Mouse (Mus musculus): ENCODE data around the gene Six1. TPM values are rescaled to one million over a fixed set of nuclear protein-coding genes. Genes with fewer than 3 reads are reported as not detected.
"Not testable (repeated sequence)": the region's sequence is repeated elsewhere in the genome, so short reads cannot be mapped to it uniquely, and the experiment has no call there.

Six1 gene
- polyA plus RNA-seq, 1 experiment from 2014 or later, result 0.45 TPM

GRCm38 (mm10) chr12:73081828-73082227 is 28.1 kb upstream of the Six1 start:
- ATAC-seq (ENCODE audit: insufficient number of reproducible peaks, low FRiP score); H3K27me3 ChIP-seq (replicated peaks); H3K36me3 ChIP-seq; H3K4me3 ChIP-seq; H3K9ac ChIP-seq; H3K9me3 ChIP-seq (replicated peaks); H3K4me1 ChIP-seq (replicated peaks); H3K4me2 ChIP-seq; H3K27ac ChIP-seq (ENCODE audit: poor library complexity, severe bottlenecking): not testable (repeated sequence)
- 89% methylated on average over 4 of the region's 4 CpGs for WGBS

GRCm38 (mm10) chr12:73060805-73061410 is 7.2 kb upstream of the Six1 start:
- no peak for ATAC-seq (ENCODE audit: insufficient number of reproducible peaks, low FRiP score)
- Histone ChIP-seq H3K4me2 (no peak overlapping the region), H3K36me3 (no peaks in the 10 kb centered on the region), H3K9me3 (replicated peaks) (no peaks in the 10 kb centered on the region), H3K4me1 (replicated peaks) (no peaks in the 10 kb centered on the region), H3K27me3 (replicated peaks) (no peaks in the 10 kb centered on the region; the same call in 1 of the 2 replicates), H3K9ac (no peak overlapping the region), H3K27ac (ENCODE audit: poor library complexity, severe bottlenecking) (no peak overlapping the region), H3K4me3 (no peak overlapping the region)
- WGBS, result 53% methylated on average over 9 of the region's 9 CpGs

DNA sequence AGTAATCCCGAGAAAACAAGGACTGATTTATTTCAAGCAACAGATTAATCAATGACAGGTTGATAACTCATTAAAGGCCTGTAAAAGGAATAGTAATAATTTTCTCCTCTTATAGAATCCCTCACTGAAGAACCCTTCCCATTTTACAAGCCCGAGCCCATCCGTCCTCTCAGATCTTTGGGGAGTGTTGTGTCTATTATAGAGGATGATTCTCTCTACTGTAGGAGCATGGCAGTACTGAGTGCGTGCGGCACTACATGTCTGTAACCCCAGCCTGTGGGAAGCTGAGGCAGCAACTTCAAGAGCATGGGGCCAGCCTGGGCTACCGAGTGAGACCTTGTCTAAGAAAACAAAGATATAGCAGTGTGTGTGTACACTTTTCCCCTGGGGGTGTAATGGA is 3.8 kb upstream of the Six1 start:
- Histone ChIP-seq H3K9ac (no peak overlapping the region), H3K27me3 (replicated peaks) (peaks cover 12% of the 10 kb centered on the region)

DNA sequence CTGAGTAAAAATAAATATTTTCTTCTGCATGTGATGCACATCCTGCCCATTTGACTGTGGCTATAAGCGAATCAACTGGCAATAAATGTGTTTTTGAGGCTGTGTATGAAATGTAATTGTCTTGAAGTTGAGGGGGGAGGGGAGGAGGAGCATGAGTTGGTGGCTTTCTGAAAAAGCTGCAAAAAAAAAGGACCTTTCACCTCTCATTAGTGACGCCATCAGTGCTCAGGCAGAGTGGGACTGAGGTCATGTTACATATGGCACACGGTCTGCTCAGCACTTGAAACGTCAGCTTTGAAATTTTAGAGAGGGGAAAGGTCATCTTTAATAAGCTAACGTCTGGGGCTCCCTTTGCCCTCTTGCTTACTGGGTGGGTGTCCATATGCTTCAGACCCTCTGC is 1.8 kb upstream of the Six1 start:
- no peaks in the 10 kb centered on the region for H3K36me3 ChIP-seq
- no peaks in the 10 kb centered on the region for H3K9me3 ChIP-seq (replicated peaks)
- H3K4me1 ChIP-seq (replicated peaks), result peaks cover 16% of the 10 kb centered on the region
- no peak overlapping the region for H3K9ac ChIP-seq
- 20% methylated on average over 5 of the region's 5 CpGs for WGBS
- no peak for ATAC-seq (ENCODE audit: insufficient number of reproducible peaks, low FRiP score)
- peaks cover 28% of the 10 kb centered on the region for H3K27me3 ChIP-seq (replicated peaks)
- H3K4me2 ChIP-seq, result no peak overlapping the region
- no peak overlapping the region for H3K27ac ChIP-seq (ENCODE audit: poor library complexity, severe bottlenecking)
- H3K4me3 ChIP-seq, result no peak overlapping the region

More for the DNA sequence above, 3.8 kb upstream of the Six1 start:
- WGBS, result 74% methylated on average over 6 of the region's 6 CpGs
- Histone ChIP-seq H3K27ac (ENCODE audit: poor library complexity, severe bottlenecking) (no peak overlapping the region), H3K9me3 (replicated peaks) (no peaks in the 10 kb centered on the region), H3K4me2 (no peak overlapping the region), H3K36me3 (no peaks in the 10 kb centered on the region), H3K4me3 (no peak overlapping the region), H3K4me1 (replicated peaks) (peaks cover 11% of the 10 kb centered on the region)
- no peak for ATAC-seq (ENCODE audit: insufficient number of reproducible peaks, low FRiP score)

- Histone ChIP-seq H3K4me2 (peak overlapping the region; percentile 92), H3K36me3 (no peaks in the 10 kb centered on the region), H3K9me3 (replicated peaks) (no peaks in the 10 kb centered on the region), H3K9ac (no peak overlapping the region; the same call in 1 of the 2 replicates), H3K4me3 (peak overlapping the region; percentile 63), H3K27ac (ENCODE audit: poor library complexity, severe bottlenecking) (no peak overlapping the region), H3K27me3 (replicated peaks) (peaks cover 35% of the 10 kb centered on the region), H3K4me1 (replicated peaks) (peaks cover 16% of the 10 kb centered on the region)
- 24% methylated on average over 15 of the region's 15 CpGs for WGBS
- ATAC-seq (ENCODE audit: insufficient number of reproducible peaks, low FRiP score), result no peak
These were observed 994 bp upstream of the Six1 start for GRCm38 (mm10) chr12:73054576-73055185.

DNA sequence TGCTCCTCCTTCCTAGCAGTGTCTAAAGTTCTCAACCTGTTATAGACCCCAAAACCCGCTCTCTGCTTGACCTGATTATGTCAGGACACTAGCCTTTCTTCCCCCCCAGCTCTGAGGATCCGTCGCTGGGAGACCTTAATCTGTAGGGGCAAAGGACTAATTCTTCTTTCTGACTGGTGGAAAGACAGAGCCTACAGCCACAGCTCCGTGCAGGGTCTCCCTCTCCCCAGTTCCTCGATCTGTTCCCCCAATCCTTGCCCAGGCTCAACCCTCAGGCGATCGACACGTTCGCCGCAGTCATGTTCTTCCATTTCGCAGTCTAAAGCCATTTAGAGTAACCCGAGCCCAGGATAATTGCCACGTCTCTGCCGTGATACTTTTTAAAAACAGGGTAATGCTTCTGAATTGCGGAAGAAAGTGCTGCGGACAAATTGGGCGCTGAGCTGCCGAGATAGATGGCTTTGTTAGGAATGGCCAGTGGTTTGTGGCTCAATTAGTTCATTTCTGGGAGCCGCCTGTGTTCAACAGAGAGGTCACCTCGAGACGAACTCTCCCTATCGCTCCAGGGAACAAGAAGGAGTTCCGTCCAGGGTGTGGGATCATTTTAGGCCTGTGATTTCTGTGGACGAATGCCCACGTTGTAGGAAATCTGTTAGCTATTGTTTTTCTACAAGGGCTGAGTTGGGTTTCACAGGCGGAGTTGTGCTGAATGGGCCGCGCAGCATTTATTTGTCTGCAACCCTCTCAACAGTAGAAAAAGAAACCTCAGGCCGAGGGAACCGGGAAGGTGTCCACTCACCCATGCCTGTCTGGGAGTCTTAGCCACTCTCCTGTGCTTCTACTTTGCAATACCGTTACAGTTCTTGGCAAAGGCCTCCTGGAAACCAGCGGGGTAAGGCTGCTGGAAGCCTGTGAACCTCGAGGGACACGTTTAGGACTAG is 766 bp downstream of the Six1 start:
- H3K4me2 ChIP-seq, result peak overlapping the region; percentile 92
- WGBS, result 5% methylated on average over 34 of the region's 34 CpGs
- no peak; the same call in 1 of the 2 replicates for ATAC-seq (ENCODE audit: insufficient number of reproducible peaks, low FRiP score)
- peaks cover 16% of the 10 kb centered on the region for H3K4me1 ChIP-seq (replicated peaks)
- peaks cover 50% of the 10 kb centered on the region for H3K27me3 ChIP-seq (replicated peaks)
- H3K9me3 ChIP-seq (replicated peaks), result no peaks in the 10 kb centered on the region
- no peaks in the 10 kb centered on the region for H3K36me3 ChIP-seq
- peak overlapping the region; percentile 69 for H3K9ac ChIP-seq
- H3K4me3 ChIP-seq, result peak overlapping the region; percentile 63
- no peak overlapping the region for H3K27ac ChIP-seq (ENCODE audit: poor library complexity, severe bottlenecking)

DNA sequence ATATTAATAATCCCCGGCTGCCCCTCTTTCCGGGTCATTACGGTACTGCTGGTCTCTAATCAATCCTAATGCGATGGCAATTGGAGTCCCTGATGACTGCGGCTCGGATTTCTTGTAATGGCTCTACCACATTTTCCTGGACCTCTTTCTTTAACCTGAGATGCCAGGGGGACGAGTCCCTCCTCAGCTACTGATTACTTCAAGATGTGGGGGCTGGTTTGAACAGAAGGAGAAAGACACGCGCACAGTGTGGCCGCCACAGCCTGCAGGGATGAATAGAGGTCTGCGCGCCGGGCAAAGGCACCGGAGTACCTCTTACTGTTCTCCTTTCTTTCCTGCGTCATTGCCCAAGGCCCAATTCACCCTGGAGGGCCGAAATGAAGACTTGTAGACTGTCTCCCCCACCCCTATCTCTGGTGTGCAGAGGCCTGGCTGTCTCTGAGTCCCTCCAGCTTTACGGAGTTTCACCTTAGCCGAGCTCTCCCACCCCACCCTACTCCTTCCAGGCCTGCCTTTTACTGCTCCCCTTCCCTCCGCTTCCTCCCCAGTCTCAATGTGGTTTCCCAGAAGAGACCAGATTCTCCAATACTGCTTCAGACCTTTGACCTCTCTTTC is 1.5 kb downstream of the Six1 start:
- Histone ChIP-seq H3K9ac (no peak overlapping the region), H3K27ac (ENCODE audit: poor library complexity, severe bottlenecking) (no peak overlapping the region), H3K9me3 (replicated peaks) (no peaks in the 10 kb centered on the region), H3K4me3 (peak overlapping the region; percentile 63; the same call in 1 of the 2 replicates), H3K4me1 (replicated peaks) (peaks cover 16% of the 10 kb centered on the region), H3K4me2 (peak overlapping the region; percentile 22; the same call in 1 of the 2 replicates), H3K27me3 (replicated peaks) (peaks cover 56% of the 10 kb centered on the region), H3K36me3 (no peaks in the 10 kb centered on the region)
- WGBS, result 6% methylated on average over 19 of the region's 19 CpGs
- no peak for ATAC-seq (ENCODE audit: insufficient number of reproducible peaks, low FRiP score)

- H3K9me3 ChIP-seq (replicated peaks), result no peaks in the 10 kb centered on the region
- under 1% methylated on average over 15 of the region's 15 CpGs for WGBS
- H3K36me3 ChIP-seq, result no peaks in the 10 kb centered on the region
- ATAC-seq (ENCODE audit: insufficient number of reproducible peaks, low FRiP score), result no peak
- H3K4me1 ChIP-seq (replicated peaks), result peaks cover 20% of the 10 kb centered on the region
- H3K4me2 ChIP-seq, result no peak overlapping the region
- no peak overlapping the region for H3K27ac ChIP-seq (ENCODE audit: poor library complexity, severe bottlenecking)
- no peak overlapping the region for H3K4me3 ChIP-seq
- no peak overlapping the region for H3K9ac ChIP-seq
- peaks cover 68% of the 10 kb centered on the region for H3K27me3 ChIP-seq (replicated peaks)
These were observed 2.7 kb downstream of the Six1 start for GRCm38 (mm10) chr12:73050811-73051580.

DNA sequence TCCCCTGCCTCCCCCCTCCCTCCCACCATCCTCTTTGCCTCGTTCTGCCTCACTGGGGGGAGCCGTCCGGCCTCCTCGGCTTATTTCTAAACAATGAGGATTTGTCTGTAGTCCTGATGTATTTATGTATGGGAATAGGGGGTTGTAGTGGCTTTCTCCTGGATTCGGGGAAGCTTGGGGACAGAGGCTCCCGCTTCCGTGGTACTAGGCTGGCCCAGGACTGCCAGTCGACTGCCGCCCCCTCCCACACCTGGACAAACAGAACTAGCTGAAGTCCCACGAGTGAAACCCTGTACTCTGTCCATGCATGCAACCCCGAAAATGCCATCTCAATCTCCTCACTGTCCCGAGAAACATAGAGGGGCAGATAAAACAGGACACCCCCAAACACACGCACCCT is 3.4 kb downstream of the Six1 start:
- peaks cover 27% of the 10 kb centered on the region for H3K4me1 ChIP-seq (replicated peaks)
- H3K9me3 ChIP-seq (replicated peaks), result no peaks in the 10 kb centered on the region
- H3K9ac ChIP-seq, result no peak overlapping the region
- peaks cover 64% of the 10 kb centered on the region for H3K27me3 ChIP-seq (replicated peaks)
- no peak for ATAC-seq (ENCODE audit: insufficient number of reproducible peaks, low FRiP score)
- no peak overlapping the region for H3K27ac ChIP-seq (ENCODE audit: poor library complexity, severe bottlenecking)
- no peaks in the 10 kb centered on the region for H3K36me3 ChIP-seq
- no peak overlapping the region for H3K4me2 ChIP-seq
- 1% methylated on average over 13 of the region's 13 CpGs for WGBS
- no peak overlapping the region for H3K4me3 ChIP-seq

DNA sequence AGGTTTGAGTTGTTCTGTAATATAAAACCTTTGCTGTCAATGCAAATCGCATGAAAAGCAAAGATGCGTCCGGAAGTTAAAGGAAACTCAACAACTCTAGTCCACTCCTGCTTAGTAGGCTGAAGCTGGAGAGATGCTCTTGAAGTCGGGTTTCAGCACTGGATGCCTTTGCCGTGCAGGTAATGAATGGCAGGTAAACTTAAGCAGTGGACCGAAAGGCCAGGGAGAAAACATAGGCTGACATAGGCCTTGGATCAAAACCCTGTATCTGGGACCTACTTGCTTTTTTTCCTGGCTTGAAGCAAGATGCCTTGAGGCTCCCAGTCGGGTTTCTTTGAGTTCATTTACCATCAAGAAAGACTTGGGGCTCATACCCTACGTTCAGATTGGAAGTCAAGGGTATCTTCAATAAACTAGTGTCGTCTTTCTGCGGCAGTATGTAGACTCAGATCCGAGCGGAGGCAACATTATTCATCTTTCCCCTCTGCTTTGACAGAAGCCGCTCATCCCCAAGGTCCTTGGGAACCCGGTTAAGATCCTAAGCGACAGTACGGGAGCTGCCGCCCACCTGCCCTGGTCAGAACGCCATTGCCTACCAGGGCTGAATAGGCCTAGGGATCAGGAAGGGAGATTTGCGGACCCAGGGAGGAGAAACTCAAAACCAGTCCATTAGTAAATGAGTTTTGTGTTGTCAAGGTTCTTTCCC is 4.0 kb downstream of the Six1 start:
- 5% methylated on average over 19 of the region's 19 CpGs for WGBS
- no peak overlapping the region for H3K4me2 ChIP-seq
- ATAC-seq (ENCODE audit: insufficient number of reproducible peaks, low FRiP score), result no peak

More for the DNA sequence above, 4.0 kb downstream of the Six1 start:
- no peak overlapping the region for H3K27ac ChIP-seq (ENCODE audit: poor library complexity, severe bottlenecking)
- H3K27me3 ChIP-seq (replicated peaks), result peaks cover 60% of the 10 kb centered on the region
- H3K36me3 ChIP-seq, result no peaks in the 10 kb centered on the region
- H3K9ac ChIP-seq, result no peak overlapping the region
- H3K4me1 ChIP-seq (replicated peaks), result peaks cover 30% of the 10 kb centered on the region
- no peaks in the 10 kb centered on the region for H3K9me3 ChIP-seq (replicated peaks)
- no peak overlapping the region for H3K4me3 ChIP-seq
